Mouse (Mus musculus) T-helper 1 cell (primary cell): ENCODE measurements around the gene 1700010I14Rik.

Experiments used
- in situ Hi-C: fragments of 300-600 bp; cut with MboI, MseI; formaldehyde crosslinking; loops from one replicate; pipeline ENCODE4 v1.15.1; 2025; ENCODE audit warnings: high pct_unique_total_duplicates

The 1700010I14Rik gene

GRCm38 (mm10) chr17:9023198-9023942, 35.2 kb downstream of the 1700010I14Rik start:
- in situ Hi-C loops: no loop called here

GRCm38 (mm10) chr17:9030181-9030580, 42.0 kb downstream of the 1700010I14Rik start:
- in situ Hi-C loops: no loop called here

- in situ Hi-C loops: no loop called here
These were observed 43.4 kb downstream of the 1700010I14Rik start for GRCm38 (mm10) chr17:9031241-9032141.

- in situ Hi-C loops: no loop called here
These were observed 44.4 kb downstream of the 1700010I14Rik start for GRCm38 (mm10) chr17:9032362-9033044.

GRCm38 (mm10) chr17:9033511-9033910, 45.4 kb downstream of the 1700010I14Rik start:
- in situ Hi-C loops: no loop called here

GRCm38 (mm10) chr17:9035561-9036348, 47.6 kb downstream of the 1700010I14Rik start:
- in situ Hi-C loops: loop anchor here (5.0 kb wide), 1 partner anchor 97 kb away; no protein-coding TSS in a partner anchor

- in situ Hi-C loops: no loop called here
These were observed 54.6 kb downstream of the 1700010I14Rik start for GRCm38 (mm10) chr17:9042723-9043122.

- in situ Hi-C loops: no loop called here
These were observed 64.4 kb downstream of the 1700010I14Rik start for GRCm38 (mm10) chr17:9052441-9052980.

- in situ Hi-C loops: loop anchor here (5.0 kb wide), 1 partner anchor 1083 kb away; no protein-coding TSS in a partner anchor
These were observed 71.3 kb downstream of the 1700010I14Rik start for GRCm38 (mm10) chr17:9059360-9059932.
